Comparison of ENCODE assay signal across 18 mouse cellular contexts in genomic region chr5:143918120-143918519, GRCm38 (mm10). TPM values are rescaled to one million over a fixed set of nuclear protein-coding genes. Genes with fewer than 3 reads are reported as not detected.
DNase-seq lines count a peak whose midpoint lies in the region; ATAC-seq and TF ChIP-seq lines count a peak whose summit lies in the region.
"Had no signal": no experiment of that assay in that cellular context is flagged by ENCODE, and none has a peak within 500 bp of the region (broad histone marks: within the 10 kb centered on the region; RNA-seq: fewer than 3 reads in every experiment).

No protein-coding gene starts in this region.

- H3K27ac ChIP-seq in heart, embryonic 10.5 days, result no peak overlapping the region
- H3K27ac ChIP-seq in heart, embryonic 11.5 days (ENCODE audit: low read depth, low read length), result no peak overlapping the region
- H3K27ac ChIP-seq in intestine, postnatal 0 days (ENCODE audit: low read depth, low read length), result 0 out of 2 replicates have a peak overlapping the region, but pooled peaks have one; percentile 0
- no peak overlapping the region for H3K27ac ChIP-seq in intestine, embryonic 16.5 days (ENCODE audit: low read length)
- H3K27ac ChIP-seq in CH12.LX (ENCODE audit: insufficient read depth, low read depth), result no peak overlapping the region
- no peak overlapping the region for H3K27ac ChIP-seq in stomach, postnatal 0 days (replicated peaks)

- H3K4me1 ChIP-seq in heart, embryonic 10.5 days, result no peaks in the 10 kb centered on the region
- H3K4me1 ChIP-seq in heart, embryonic 11.5 days (ENCODE audit: control insufficient read depth, insufficient read depth, low read length), result no peaks in the 10 kb centered on the region
- H3K4me1 ChIP-seq in intestine, postnatal 0 days (replicated peaks; ENCODE audit: control insufficient read depth, insufficient read depth, low read length), result no peaks in the 10 kb centered on the region
- H3K4me1 ChIP-seq in intestine, embryonic 16.5 days (ENCODE audit: control insufficient read depth, insufficient read depth, low read length), result no peaks in the 10 kb centered on the region
- no peaks in the 10 kb centered on the region for H3K4me1 ChIP-seq in CH12.LX (ENCODE audit: control insufficient read depth in 1 of 2, insufficient read depth in 2 of 2)
- H3K4me1 ChIP-seq in stomach, postnatal 0 days (replicated peaks; ENCODE audit: control insufficient read depth, insufficient read depth), result no peaks in the 10 kb centered on the region

- peaks cover 73% of the 10 kb centered on the region for H3K36me3 ChIP-seq in heart, embryonic 10.5 days
- H3K36me3 ChIP-seq in heart, embryonic 11.5 days (ENCODE audit: control insufficient read depth, insufficient read depth, low read length), result peaks cover 21% of the 10 kb centered on the region
- peaks cover 24% of the 10 kb centered on the region for H3K36me3 ChIP-seq in intestine, postnatal 0 days (ENCODE audit: control insufficient read depth, insufficient read depth)
- peaks cover 2% of the 10 kb centered on the region; the same call in 1 of the 2 replicates for H3K36me3 ChIP-seq in intestine, embryonic 16.5 days (ENCODE audit: control insufficient read depth, insufficient read depth, low read length)
- H3K36me3 ChIP-seq in CH12.LX (replicated peaks in 1 of 2; ENCODE audit: control insufficient read depth in 1 of 2, insufficient read depth in 1 of 2, low read length in 1 of 2), result peaks cover 58 to 83% of the 10 kb centered on the region in 2 experiments
- H3K36me3 ChIP-seq in stomach, postnatal 0 days (ENCODE audit: control insufficient read depth, insufficient read depth, low read length), result peaks cover 15% of the 10 kb centered on the region

- no peak for TF ChIP-seq RAD21 in CH12.LX (IDR thresholded peaks at IDR 0.05; ENCODE audit: low read depth, low read length)

- no peak overlapping the region for H3K4me3 ChIP-seq in heart, embryonic 10.5 days
- no peak overlapping the region for H3K4me3 ChIP-seq in heart, embryonic 11.5 days (ENCODE audit: low read depth, low read length)
- no peak overlapping the region for H3K4me3 ChIP-seq in intestine, postnatal 0 days (ENCODE audit: low read depth, low read length)
- no peak overlapping the region for H3K4me3 ChIP-seq in intestine, embryonic 16.5 days (ENCODE audit: low read length)
- no peak overlapping the region for H3K4me3 ChIP-seq in CH12.LX (replicated peaks in 1 of 3; ENCODE audit: low read depth in 2 of 3, low read length in 2 of 3, poor library complexity in 1 of 3)
- no peak overlapping the region for H3K4me3 ChIP-seq in stomach, postnatal 0 days (ENCODE audit: low read depth, low read length)

- H3K4me2 ChIP-seq in heart, embryonic 11.5 days, result no peak overlapping the region
- H3K4me2 ChIP-seq in intestine, postnatal 0 days (replicated peaks; ENCODE audit: low read depth), result no peak overlapping the region
- H3K4me2 ChIP-seq in intestine, embryonic 16.5 days (ENCODE audit: low read depth, low read length), result no peak overlapping the region
- H3K4me2 ChIP-seq in CH12.LX (ENCODE audit: insufficient read depth, low read depth, poor library complexity, severe bottlenecking), result no peak overlapping the region
- H3K4me2 ChIP-seq in stomach, postnatal 0 days (replicated peaks; ENCODE audit: low read depth), result no peak overlapping the region

- dilution Hi-C loops in CH12.LX (cut with MboI; ENCODE audit: extremely low pct_ligation_motif_present, extremely low pct_unique_long_range_greater_than_20kb, low sequenced_read_pairs), result no loop called here

- 97% methylated on average over 3 of the region's 3 CpGs for WGBS in heart, embryonic 10.5 days
- 93% methylated on average over 3 of the region's 3 CpGs for WGBS in heart, embryonic 11.5 days (ENCODE audit: insufficient replicate concordance)
- WGBS in intestine, postnatal 0 days, result 67% methylated on average over 3 of the region's 3 CpGs
- WGBS in intestine, embryonic 16.5 days, result 86% methylated on average over 3 of the region's 3 CpGs
- WGBS in stomach, postnatal 0 days, result 77% methylated on average over 3 of the region's 3 CpGs

- TF ChIP-seq CTCF in intestine, postnatal 0 days (IDR thresholded peaks at IDR 0.05; ENCODE audit: low read depth), result no peak
- TF ChIP-seq CTCF in CH12.LX (conservative IDR thresholded peaks at IDR 0.05 in 1 of 2, IDR thresholded peaks at IDR 0.05 in 1 of 2; ENCODE audit: low read depth in 2 of 2, low read length in 2 of 2), result no peak
- no peak for TF ChIP-seq CTCF in stomach, postnatal 0 days (IDR thresholded peaks at IDR 0.05; ENCODE audit: low read depth)

- H3K9me3 ChIP-seq in heart, embryonic 10.5 days, result no peaks in the 10 kb centered on the region
- H3K9me3 ChIP-seq in heart, embryonic 11.5 days (replicated peaks; ENCODE audit: control insufficient read depth, low read length), result no peaks in the 10 kb centered on the region
- H3K9me3 ChIP-seq in intestine, postnatal 0 days (ENCODE audit: control insufficient read depth), result no peaks in the 10 kb centered on the region
- no peaks in the 10 kb centered on the region for H3K9me3 ChIP-seq in intestine, embryonic 16.5 days (ENCODE audit: control insufficient read depth, low read length)
- no peaks in the 10 kb centered on the region for H3K9me3 ChIP-seq in CH12.LX (replicated peaks; ENCODE audit: low read length)
- no peaks in the 10 kb centered on the region for H3K9me3 ChIP-seq in stomach, postnatal 0 days (ENCODE audit: control insufficient read depth, low read length)
- H3K9me3 ChIP-seq: G1E had no signal

- no peak overlapping the region for H3K9ac ChIP-seq in heart, embryonic 11.5 days (ENCODE audit: low read depth, low read length)
- no peak overlapping the region for H3K9ac ChIP-seq in intestine, postnatal 0 days (ENCODE audit: low read depth, low read length)
- H3K9ac ChIP-seq in intestine, embryonic 16.5 days (ENCODE audit: low read depth, low read length), result no peak overlapping the region
- no peak overlapping the region for H3K9ac ChIP-seq in CH12.LX (ENCODE audit: insufficient read depth, low read depth)
- H3K9ac ChIP-seq in stomach, postnatal 0 days (ENCODE audit: low read length), result no peak overlapping the region

- no peak for TF ChIP-seq POLR2A in CH12.LX (IDR thresholded peaks at IDR 0.05; ENCODE audit: low read depth, low read length)

- DNase-seq in heart, embryonic 10.5 days (ENCODE audit: low spot score), result peak; percentile 51
- DNase-seq in CH12.LX (ENCODE audit: extremely low read depth), result no peak
- DNase-seq in stomach, postnatal 0 days (ENCODE audit: low spot score), result peak; percentile 38
- DNase-seq in gastrocnemius, postnatal 4 days (ENCODE audit: low spot score in 2 of 2), result no peak
- DNase-seq: cerebellum, adult 11 months; cerebellum, adult 11-12 months had no signal

- in situ Hi-C loops in CH12.LX (cut with MboI; ENCODE audit: low pct_ligation_motif_present, low pct_unique_long_range_greater_than_20kb, low sequenced_read_pairs), result no loop called here

- H3K27me3 ChIP-seq in heart, embryonic 10.5 days (ENCODE audit: insufficient read depth, poor library complexity, severe bottlenecking), result no peaks in the 10 kb centered on the region
- no peaks in the 10 kb centered on the region for H3K27me3 ChIP-seq in heart, embryonic 11.5 days (ENCODE audit: control insufficient read depth, insufficient read depth, low read length)
- no peaks in the 10 kb centered on the region for H3K27me3 ChIP-seq in intestine, postnatal 0 days (replicated peaks; ENCODE audit: control insufficient read depth, insufficient read depth, low read length)
- H3K27me3 ChIP-seq in intestine, embryonic 16.5 days (replicated peaks; ENCODE audit: control insufficient read depth, insufficient read depth, low read length), result no peaks in the 10 kb centered on the region
- H3K27me3 ChIP-seq in CH12.LX (replicated peaks), result no peaks in the 10 kb centered on the region
- H3K27me3 ChIP-seq in stomach, postnatal 0 days (ENCODE audit: control insufficient read depth, insufficient read depth, low read length), result no peaks in the 10 kb centered on the region
- H3K27me3 ChIP-seq: Patski had no signal

- no peak for TF ChIP-seq EP300 in CH12.LX (IDR thresholded peaks at IDR 0.05; ENCODE audit: low read length)
- TF ChIP-seq EP300 in stomach, postnatal 0 days (optimal IDR thresholded peaks at IDR 0.05), result no peak

- H3K79me2 ChIP-seq in CH12.LX (replicated peaks; ENCODE audit: control insufficient read depth, extremely low read depth, insufficient read depth, poor library complexity, severe bottlenecking), result peaks cover 6% of the 10 kb centered on the region

- no peak for ATAC-seq in heart, embryonic 11.5 days (replicated peaks; ENCODE audit: insufficient number of reproducible peaks, low FRiP score, low TSS enrichment)
- ATAC-seq in intestine, postnatal 0 days, result 0 out of 2 replicates have a peak, but pooled peaks have one; percentile 16
- ATAC-seq in intestine, embryonic 16.5 days, result no peak
- ATAC-seq in stomach, postnatal 0 days (ENCODE audit: low FRiP score, low TSS enrichment), result peak; percentile 90
- no peak for ATAC-seq in activated CD4-positive, CD25-positive, alpha-beta regulatory T cell, adult 4 months
- ATAC-seq: Patski had no signal

RNA-seq across cellular contexts. Expression of gene Pms2, which starts 8.4 kb away (rescaled TPM):
- 28.3 and 33.9 TPM in 2 replicates for polyA plus RNA-seq in heart, embryonic 10.5 days (2016; fragmentation: Nextera tagmentation; extraction: Ambion mirVana)
- polyA plus RNA-seq in heart, embryonic 11.5 days (2014; fragmentation: Nextera tagmentation; extraction: Ambion mirVana), result 27.4 and 27.8 TPM in 2 replicates
- 6.4 and 6.8 TPM in 2 replicates for polyA plus RNA-seq in intestine, postnatal 0 days (2015; fragmentation: Nextera tagmentation; extraction: Ambion mirVana)
- polyA plus RNA-seq in intestine, embryonic 16.5 days (2015; fragmentation: Nextera tagmentation; extraction: Ambion mirVana), result 18.2 and 20.6 TPM in 2 replicates
- total RNA-seq in CH12.LX (2012; rRNA removed), result 22.2 and 25.9 TPM in 2 replicates
- total RNA-seq in CH12.LX (2014; rRNA removed), result 29.6 and 31.8 TPM in 2 replicates
- 25.6 and 29.9 TPM in 2 replicates for polyA plus RNA-seq in CH12.LX (2012; ENCODE audit: insufficient read length, low read depth)
- polyA plus RNA-seq in stomach, postnatal 0 days (2015; fragmentation: Nextera tagmentation; extraction: Ambion mirVana), result 8.0 and 8.9 TPM in 2 replicates
- 10 to 100 TPM; 11.0 to 15.4 TPM for total RNA-seq in gastrocnemius, postnatal 4 days (2021)
- 10 to 100 TPM; 37.0 to 39.8 TPM for polyA plus RNA-seq in activated CD4-positive, CD25-positive, alpha-beta regulatory T cell, adult 4 months (2017; shearing (Covaris generic))

RNA-seq across cellular contexts. Expression of gene Aimp2, which starts 8.5 kb away (rescaled TPM):
- polyA plus RNA-seq in heart, embryonic 10.5 days (2016; fragmentation: Nextera tagmentation; extraction: Ambion mirVana), result 117 and 127 TPM in 2 replicates
- 89.5 and 95.5 TPM in 2 replicates for polyA plus RNA-seq in heart, embryonic 11.5 days (2014; fragmentation: Nextera tagmentation; extraction: Ambion mirVana)
- 58.8 TPM in 2 replicates for polyA plus RNA-seq in intestine, postnatal 0 days (2015; fragmentation: Nextera tagmentation; extraction: Ambion mirVana)
- 123 and 135 TPM in 2 replicates for polyA plus RNA-seq in intestine, embryonic 16.5 days (2015; fragmentation: Nextera tagmentation; extraction: Ambion mirVana)
- total RNA-seq in CH12.LX (2012; rRNA removed), result 110 and 131 TPM in 2 replicates
- 98.5 and 111 TPM in 2 replicates for total RNA-seq in CH12.LX (2014; rRNA removed)
- 144 and 154 TPM in 2 replicates for polyA plus RNA-seq in CH12.LX (2012; ENCODE audit: insufficient read length, low read depth)
- 65.6 and 69.4 TPM in 2 replicates for polyA plus RNA-seq in stomach, postnatal 0 days (2015; fragmentation: Nextera tagmentation; extraction: Ambion mirVana)
- 10 to 100 TPM; 92.1 to 96.2 TPM for total RNA-seq in gastrocnemius, postnatal 4 days (2021)
- polyA plus RNA-seq in activated CD4-positive, CD25-positive, alpha-beta regulatory T cell, adult 4 months (2017; shearing (Covaris generic)), result 10 to 100 TPM; 32.3 to 54.2 TPM

RNA-seq across cellular contexts. Expression of gene Gm42421, which starts 9.9 kb away (rescaled TPM):
- 0.67 and 1.3 TPM in 2 replicates for polyA plus RNA-seq in heart, embryonic 10.5 days (2016; fragmentation: Nextera tagmentation; extraction: Ambion mirVana)
- polyA plus RNA-seq in heart, embryonic 11.5 days (2014; fragmentation: Nextera tagmentation; extraction: Ambion mirVana), result 0.62 and 0.82 TPM in 2 replicates
- 0.26 TPM in 1 of 2 replicates, not detected in the other for polyA plus RNA-seq in intestine, postnatal 0 days (2015; fragmentation: Nextera tagmentation; extraction: Ambion mirVana)
- polyA plus RNA-seq in intestine, embryonic 16.5 days (2015; fragmentation: Nextera tagmentation; extraction: Ambion mirVana), result 0.47 and 0.71 TPM in 2 replicates
- total RNA-seq in CH12.LX (2012; rRNA removed), result 1.0 TPM in 1 of 2 replicates, not detected in the other
- 0.59 TPM in 1 of 2 replicates, not detected in the other for total RNA-seq in CH12.LX (2014; rRNA removed)
- polyA plus RNA-seq in CH12.LX (2012; ENCODE audit: insufficient read length, low read depth), result 1.3 and 1.4 TPM in 2 replicates
- polyA plus RNA-seq in stomach, postnatal 0 days (2015; fragmentation: Nextera tagmentation; extraction: Ambion mirVana), result 0.28 TPM in 1 of 2 replicates, not detected in the other
- total RNA-seq in gastrocnemius, postnatal 4 days (2021), result not detected
- 1 to 10 TPM in 1 of 2 experiments, not detected in 1; 2.7 TPM for polyA plus RNA-seq in activated CD4-positive, CD25-positive, alpha-beta regulatory T cell, adult 4 months (2017; shearing (Covaris generic))
- total RNA-seq: adrenal gland, adult 18-20 months; adrenal gland, postnatal 10 days; adrenal gland, postnatal 14 days had no signal
- polyA plus RNA-seq: adrenal gland, adult 2 months; G1E had no signal

RNA-seq across cellular contexts. Expression of gene Rsph10b, which starts 14.7 kb away (rescaled TPM):
- 0.46 and 1.1 TPM in 2 replicates for polyA plus RNA-seq in heart, embryonic 10.5 days (2016; fragmentation: Nextera tagmentation; extraction: Ambion mirVana)
- polyA plus RNA-seq in heart, embryonic 11.5 days (2014; fragmentation: Nextera tagmentation; extraction: Ambion mirVana), result 0.43 and 1.5 TPM in 2 replicates
- 0.86 and 1.5 TPM in 2 replicates for polyA plus RNA-seq in intestine, postnatal 0 days (2015; fragmentation: Nextera tagmentation; extraction: Ambion mirVana)
- polyA plus RNA-seq in intestine, embryonic 16.5 days (2015; fragmentation: Nextera tagmentation; extraction: Ambion mirVana), result 0.22 and 0.87 TPM in 2 replicates
- total RNA-seq in CH12.LX (2012; rRNA removed), result 0.25 and 0.30 TPM in 2 replicates
- 0.28 TPM in 1 of 2 replicates, not detected in the other for total RNA-seq in CH12.LX (2014; rRNA removed)
- 0.31 and 0.34 TPM in 2 replicates for polyA plus RNA-seq in CH12.LX (2012; ENCODE audit: insufficient read length, low read depth)
- 0.19 and 0.27 TPM in 2 replicates for polyA plus RNA-seq in stomach, postnatal 0 days (2015; fragmentation: Nextera tagmentation; extraction: Ambion mirVana)
- total RNA-seq in gastrocnemius, postnatal 4 days (2021), result 1 to 10 TPM; 2.5 to 2.7 TPM
- polyA plus RNA-seq in activated CD4-positive, CD25-positive, alpha-beta regulatory T cell, adult 4 months (2017; shearing (Covaris generic)), result not detected
- polyA plus RNA-seq: C2C12, G1E had no signal

RNA-seq across cellular contexts. Expression of gene Ankrd61, which starts 20.6 kb away (rescaled TPM):
- polyA plus RNA-seq in heart, embryonic 10.5 days (2016; fragmentation: Nextera tagmentation; extraction: Ambion mirVana), result 0.16 and 0.26 TPM in 2 replicates
- 0.21 and 0.47 TPM in 2 replicates for polyA plus RNA-seq in heart, embryonic 11.5 days (2014; fragmentation: Nextera tagmentation; extraction: Ambion mirVana)
- polyA plus RNA-seq in intestine, postnatal 0 days (2015; fragmentation: Nextera tagmentation; extraction: Ambion mirVana), result not detected in 2 replicates
- polyA plus RNA-seq in intestine, embryonic 16.5 days (2015; fragmentation: Nextera tagmentation; extraction: Ambion mirVana), result 0.12 and 0.15 TPM in 2 replicates
- total RNA-seq in CH12.LX (2012; rRNA removed) (0.08 and 0.13 TPM in 2 replicates), CH12.LX (2014; rRNA removed) (not detected in 2 replicates)
- 0.50 and 0.89 TPM in 2 replicates for polyA plus RNA-seq in CH12.LX (2012; ENCODE audit: insufficient read length, low read depth)
- polyA plus RNA-seq in stomach, postnatal 0 days (2015; fragmentation: Nextera tagmentation; extraction: Ambion mirVana), result 0.08 TPM in 1 of 2 replicates, not detected in the other
- total RNA-seq in gastrocnemius, postnatal 4 days (2021), result under 1 TPM; 0.25 to 0.26 TPM
- polyA plus RNA-seq in activated CD4-positive, CD25-positive, alpha-beta regulatory T cell, adult 4 months (2017; shearing (Covaris generic)), result under 1 TPM in 1 of 2 experiments, not detected in 1; 0.69 TPM
- total RNA-seq: adrenal gland, adult 18-20 months; adrenal gland, adult 2 months; adrenal gland, postnatal 10 days; adrenal gland, postnatal 14 days; adrenal gland, postnatal 36 days had no signal
- polyA plus RNA-seq: G1E had no signal

Comparison
In these comparisons a context has a peak if more than half of its experiments do, and no peak if none do; other contexts are left out.
1. ATAC-seq: peak in intestine, postnatal 0 days (single experiment) and stomach, postnatal 0 days (single experiment); none in heart, embryonic 11.5 days (single experiment), intestine, embryonic 16.5 days (single experiment) and activated CD4-positive, CD25-positive, alpha-beta regulatory T cell, adult 4 months (single experiment).
2. DNase-seq: peak in heart, embryonic 10.5 days (single experiment) and stomach, postnatal 0 days (single experiment); none in CH12.LX (single experiment) and gastrocnemius, postnatal 4 days (0 of 2).